Mouse (Mus musculus) intestine, embryonic 15.5 days (tissue): ENCODE data around the gene Cdh8. TPM values are rescaled to one million over a fixed set of nuclear protein-coding genes. Genes with fewer than 3 reads are reported as not detected.

ENCODE experiments used
- ATAC-seq: fragments of 200-750 bp; cut with Nextera tagmentation; 2 replicates; pipeline ENCODE4 v1.8.0; 2017; ENCODE audit warnings: moderate TSS enrichment, moderate library complexity
- H3K27ac ChIP-seq: fragments of 300-500 bp; sonication (generic); 2 replicates; pipeline ENCODE4 v1.5.1; 2015; ENCODE audit warnings: mild to moderate bottlenecking, inconsistent platforms
- H3K27me3 ChIP-seq: fragments of 300-500 bp; sonication (generic); replicated peaks from 2 replicates; pipeline ENCODE4 v1.6.1; 2015; ENCODE audit warnings: inconsistent platforms
- H3K36me3 ChIP-seq: fragments of 300-500 bp; sonication (generic); 2 replicates; pipeline ENCODE4 v1.6.1; 2015; ENCODE audit warnings: inconsistent platforms
- H3K4me1 ChIP-seq: fragments of 300-500 bp; sonication (generic); replicated peaks from 2 replicates; pipeline ENCODE4 v1.6.1; 2015; ENCODE audit warnings: inconsistent platforms
- H3K4me2 ChIP-seq: fragments of 300-500 bp; sonication (generic); replicated peaks from 2 replicates; pipeline ENCODE4 v1.6.1; 2015; ENCODE audit warnings: mild to moderate bottlenecking, inconsistent platforms
- H3K4me3 ChIP-seq: fragments of 300-500 bp; sonication (generic); replicated peaks from 2 replicates; pipeline ENCODE4 v1.5.1; 2015; ENCODE audit warnings: inconsistent platforms
- H3K9ac ChIP-seq: fragments of 300-500 bp; sonication (generic); 2 replicates; pipeline ENCODE4 v1.6.1; 2015; ENCODE audit warnings: inconsistent platforms
- H3K9me3 ChIP-seq: fragments of 300-500 bp; sonication (generic); 2 replicates; pipeline ENCODE4 v1.6.1; 2016; ENCODE audit warnings: inconsistent platforms
- WGBS: fragments of 180-500 bp; shearing (Covaris S2); methylation state at CpG from one replicate; pipeline ENCODE4 v1.1.7; 2015; 5-methylcytosine and 5-hydroxymethylcytosine counted together
- polyA plus RNA-seq: library from polyadenylated mRNA; unstranded; fragments of >200 nt; fragmentation: Nextera tagmentation; extraction: Ambion mirVana; gene quantifications from 2 replicates; pipeline ENCODE4 v1.2.1, GENCODE M21; 2015

The Cdh8 gene
- polyA plus RNA-seq, 1 experiment from 2014 or later, result 1.3 TPM

DNA sequence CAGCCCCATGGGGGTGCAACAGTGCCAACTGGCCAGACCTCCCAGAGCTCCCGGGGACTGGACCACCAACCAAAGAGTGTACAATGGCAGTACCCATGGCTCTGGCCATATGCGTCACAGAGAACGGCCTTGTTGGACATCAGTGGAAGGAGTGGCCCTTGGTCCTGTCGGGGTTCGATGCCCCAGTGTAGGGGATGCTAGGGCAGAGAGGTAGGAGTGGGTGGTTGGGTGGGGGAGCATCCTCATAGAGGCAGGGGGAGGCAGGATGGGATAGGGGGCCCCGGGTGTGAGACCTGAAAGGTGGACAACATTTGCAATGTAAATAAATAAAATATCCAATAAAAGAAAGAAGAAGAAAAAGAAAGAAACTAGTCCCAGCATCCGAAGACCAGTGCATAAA is 47.8 kb downstream of the Cdh8 start:
- 91% methylated on average over 7 of the region's 7 CpGs for WGBS
- H3K4me3 ChIP-seq, result no peak overlapping the region

DNA sequence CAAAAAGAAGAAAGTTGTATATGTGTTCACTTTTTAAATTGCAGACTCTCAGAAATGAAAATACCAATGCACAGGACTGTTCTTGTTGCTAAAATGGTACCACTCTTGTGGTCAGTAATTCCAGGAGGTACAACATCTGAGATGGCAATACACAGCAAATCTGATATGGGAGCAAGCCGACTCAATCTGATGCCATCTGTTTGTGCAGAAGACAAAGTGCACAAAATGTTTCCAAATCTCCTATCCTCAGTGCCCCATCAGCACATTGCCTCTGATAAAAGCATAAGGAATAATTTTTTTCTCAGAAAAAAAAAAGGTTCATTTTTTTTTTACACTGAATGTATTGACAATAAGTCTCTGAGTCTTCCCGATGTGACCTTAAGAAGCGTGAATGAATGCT is 62.3 kb downstream of the Cdh8 start:
- Histone ChIP-seq H3K9ac (no peak overlapping the region), H3K4me3 (no peak overlapping the region), H3K9me3 (no peaks in the 10 kb centered on the region), H3K4me1 (no peaks in the 10 kb centered on the region), H3K36me3 (no peaks in the 10 kb centered on the region), H3K27me3 (no peaks in the 10 kb centered on the region), H3K4me2 (no peak overlapping the region), H3K27ac (no peak overlapping the region)
- no peak for ATAC-seq
- 84% methylated on average over 3 of the region's 3 CpGs for WGBS

More for the DNA sequence above, 47.8 kb downstream of the Cdh8 start:
- Histone ChIP-seq H3K4me1 (no peaks in the 10 kb centered on the region), H3K9ac (no peak overlapping the region), H3K36me3 (no peaks in the 10 kb centered on the region), H3K4me2 (no peak overlapping the region), H3K9me3 (no peaks in the 10 kb centered on the region), H3K27me3 (no peaks in the 10 kb centered on the region), H3K27ac (no peak overlapping the region)
- ATAC-seq, result no peak

DNA sequence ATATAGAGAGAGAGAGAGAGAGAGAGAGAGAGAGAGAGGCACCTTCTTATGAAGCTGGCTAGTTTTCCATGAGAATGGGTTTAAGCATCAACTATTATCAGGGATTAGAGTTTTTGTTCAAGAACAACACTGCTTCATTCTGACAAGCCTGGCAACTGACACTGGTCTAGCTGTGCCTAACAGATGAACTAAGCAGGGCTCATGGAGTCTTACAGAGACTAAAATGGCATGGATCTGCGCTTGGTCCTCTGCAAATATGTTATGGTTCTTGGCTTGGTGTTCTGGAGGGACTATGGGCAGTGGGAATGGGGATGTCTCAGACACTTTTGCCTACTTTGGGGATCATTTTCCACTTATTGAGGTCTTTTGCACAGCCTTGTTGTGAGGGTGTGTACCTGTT is 63.0 kb downstream of the Cdh8 start:
- H3K9ac ChIP-seq, result no peak overlapping the region
- H3K4me1 ChIP-seq, result no peaks in the 10 kb centered on the region
- H3K9me3 ChIP-seq, result no peaks in the 10 kb centered on the region
- H3K27ac ChIP-seq, result no peak overlapping the region
- H3K4me3 ChIP-seq, result no peak overlapping the region
- H3K4me2 ChIP-seq, result no peak overlapping the region
- no peaks in the 10 kb centered on the region for H3K27me3 ChIP-seq
- no peaks in the 10 kb centered on the region for H3K36me3 ChIP-seq
- 81% methylated on average over 1 of the region's 1 CpGs for WGBS
- ATAC-seq, result no peak

DNA sequence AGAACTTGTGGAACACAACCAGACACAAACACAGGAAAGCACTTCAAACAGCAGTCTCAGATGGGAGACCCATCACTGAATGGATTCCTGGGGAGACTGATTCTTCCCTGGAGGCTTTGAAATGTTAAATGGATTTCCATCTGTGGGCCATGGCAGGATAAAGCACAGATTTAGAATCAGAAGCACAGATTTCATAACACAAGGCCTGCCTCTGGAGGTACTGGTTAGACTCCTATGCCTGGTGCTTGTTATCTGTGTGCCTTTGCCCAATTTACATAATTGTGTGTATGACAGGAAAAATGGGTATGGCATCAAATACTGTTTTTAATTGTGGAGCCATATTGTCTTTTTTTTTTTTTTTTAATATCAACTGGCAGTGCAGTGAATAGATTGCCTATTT is 66.8 kb downstream of the Cdh8 start:
- no peak for ATAC-seq
- Histone ChIP-seq H3K4me1 (no peaks in the 10 kb centered on the region), H3K9me3 (no peaks in the 10 kb centered on the region), H3K27ac (no peak overlapping the region), H3K4me2 (no peak overlapping the region), H3K4me3 (no peak overlapping the region), H3K27me3 (no peaks in the 10 kb centered on the region), H3K9ac (no peak overlapping the region), H3K36me3 (no peaks in the 10 kb centered on the region)

DNA sequence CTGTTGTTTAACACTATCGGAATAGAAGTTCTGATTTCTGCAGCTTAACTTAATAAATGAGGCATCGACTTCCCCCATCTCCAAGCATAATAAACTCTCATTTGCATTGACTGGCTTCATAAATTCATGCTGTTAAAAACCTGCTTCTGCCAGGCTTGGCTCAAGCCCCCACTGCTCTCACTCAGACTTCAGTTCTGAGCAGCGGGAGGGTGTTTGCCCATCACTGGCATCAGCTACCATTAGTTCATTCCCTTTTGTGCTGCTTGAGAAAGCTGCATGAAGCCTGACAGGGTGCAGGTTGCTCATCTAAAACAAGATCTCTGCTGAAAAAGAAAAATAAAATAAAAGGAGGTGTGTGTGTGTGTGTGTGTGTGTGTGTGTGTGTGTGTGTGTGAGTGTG is 67.7 kb downstream of the Cdh8 start:
- no peak overlapping the region for H3K4me2 ChIP-seq
- H3K4me1 ChIP-seq, result no peaks in the 10 kb centered on the region
- H3K9me3 ChIP-seq, result no peaks in the 10 kb centered on the region
- no peak for ATAC-seq
- no peak overlapping the region for H3K4me3 ChIP-seq
- H3K27ac ChIP-seq, result no peak overlapping the region
- H3K36me3 ChIP-seq, result no peaks in the 10 kb centered on the region
- H3K9ac ChIP-seq, result no peak overlapping the region
- H3K27me3 ChIP-seq, result no peaks in the 10 kb centered on the region
- WGBS, result 80% methylated on average over 3 of the region's 3 CpGs

DNA sequence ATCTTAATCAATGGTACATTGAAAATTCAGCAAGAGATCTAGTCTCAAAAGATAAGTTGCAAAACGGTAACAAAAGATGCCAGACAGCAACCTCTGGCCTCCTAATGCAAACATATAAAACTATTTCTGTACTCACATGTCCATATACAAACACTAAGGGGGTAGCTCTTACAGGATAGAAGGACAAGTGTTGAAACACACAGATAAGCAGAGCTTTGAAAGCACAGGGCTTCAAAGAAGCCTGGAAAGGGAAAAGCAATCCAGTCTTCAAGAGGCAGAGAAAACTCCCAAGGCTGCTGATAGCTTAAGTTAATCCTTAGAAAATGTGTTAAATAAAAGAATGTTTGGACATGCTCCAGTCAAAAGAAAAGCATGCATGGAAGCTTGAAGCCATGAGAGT is 77.0 kb downstream of the Cdh8 start:
- H3K4me1 ChIP-seq, result no peaks in the 10 kb centered on the region
- H3K4me2 ChIP-seq, result no peak overlapping the region
- ATAC-seq, result no peak
- H3K27ac ChIP-seq, result no peak overlapping the region
- no peak overlapping the region for H3K4me3 ChIP-seq
- no peaks in the 10 kb centered on the region for H3K9me3 ChIP-seq
- 36% methylated on average over 1 of the region's 1 CpGs for WGBS
- no peaks in the 10 kb centered on the region for H3K27me3 ChIP-seq
- no peak overlapping the region for H3K9ac ChIP-seq
- no peaks in the 10 kb centered on the region for H3K36me3 ChIP-seq

DNA sequence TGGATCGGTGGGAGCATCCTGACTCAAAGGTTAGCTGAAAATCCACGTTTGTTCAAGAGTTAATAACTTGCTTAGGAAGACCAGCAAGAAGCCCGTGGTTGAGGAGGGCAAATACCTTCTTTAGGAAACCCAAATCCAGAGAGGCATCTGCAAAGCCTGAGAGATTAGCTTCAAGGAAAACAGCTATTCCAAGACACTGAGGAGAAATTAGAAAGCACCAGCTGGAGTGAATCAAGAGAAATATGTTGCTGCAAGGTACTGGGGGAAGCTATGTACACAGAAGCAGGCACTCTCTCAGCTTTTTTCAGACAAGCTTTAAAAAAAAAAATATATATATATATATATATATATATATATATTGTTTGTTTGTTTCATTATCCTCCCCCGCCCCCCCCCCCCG is 88.7 kb downstream of the Cdh8 start:
- WGBS, result 65% methylated on average over 5 of the region's 5 CpGs
- no peak overlapping the region for H3K9ac ChIP-seq
- H3K4me1 ChIP-seq, result no peaks in the 10 kb centered on the region
- no peak overlapping the region for H3K4me3 ChIP-seq
- no peaks in the 10 kb centered on the region for H3K36me3 ChIP-seq
- H3K9me3 ChIP-seq, result no peaks in the 10 kb centered on the region
- ATAC-seq, result no peak
- H3K27ac ChIP-seq, result no peak overlapping the region
- no peak overlapping the region for H3K4me2 ChIP-seq
- H3K27me3 ChIP-seq, result no peaks in the 10 kb centered on the region

DNA sequence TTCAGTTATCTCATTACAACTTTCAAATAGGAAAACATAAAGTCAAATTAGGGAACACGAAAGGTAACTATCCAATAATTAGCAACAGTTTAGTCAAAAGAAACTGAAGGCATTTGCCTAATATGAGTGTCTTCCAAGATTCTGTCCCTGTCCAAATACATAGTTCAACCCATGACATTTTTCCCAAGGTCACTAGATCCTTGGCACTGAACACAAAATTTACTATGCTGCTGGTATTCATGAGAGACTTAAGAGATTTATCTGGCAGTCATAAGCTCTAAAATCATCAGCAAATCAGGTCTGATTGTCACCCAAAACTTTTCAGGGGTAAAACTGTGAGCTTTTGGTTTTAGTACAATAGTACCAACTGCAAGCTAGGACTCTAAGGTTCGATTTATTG is 101.7 kb downstream of the Cdh8 start:
- no peaks in the 10 kb centered on the region for H3K4me1 ChIP-seq
- no peaks in the 10 kb centered on the region for H3K9me3 ChIP-seq
- H3K4me2 ChIP-seq, result no peak overlapping the region
- H3K27me3 ChIP-seq, result no peaks in the 10 kb centered on the region
- H3K4me3 ChIP-seq, result no peak overlapping the region
- H3K27ac ChIP-seq, result no peak overlapping the region
- 67% methylated on average over 2 of the region's 2 CpGs for WGBS
- H3K36me3 ChIP-seq, result no peaks in the 10 kb centered on the region
- H3K9ac ChIP-seq, result no peak overlapping the region
- ATAC-seq, result no peak

DNA sequence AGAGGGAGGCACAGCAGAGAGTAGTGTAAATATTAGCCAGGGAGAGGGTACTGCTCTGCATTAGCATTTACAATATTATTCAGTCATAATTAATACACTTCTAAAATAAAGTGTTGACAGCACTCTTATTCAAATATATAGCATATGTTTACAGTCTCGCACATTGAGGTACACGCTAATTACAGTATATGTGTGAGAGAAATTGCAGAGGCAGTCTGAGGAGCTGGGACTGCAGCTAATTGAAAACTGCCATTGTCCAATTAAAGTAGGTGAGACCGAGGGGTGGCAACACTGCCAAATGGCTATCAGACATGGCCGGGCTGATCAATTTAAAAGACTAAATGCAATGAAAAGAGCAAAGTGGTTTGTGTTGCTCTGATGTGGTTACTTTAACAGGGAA is 112.1 kb downstream of the Cdh8 start:
- WGBS, result 86% methylated on average over 4 of the region's 4 CpGs
- Histone ChIP-seq H3K4me1 (no peaks in the 10 kb centered on the region), H3K9ac (no peak overlapping the region), H3K4me2 (no peak overlapping the region), H3K27ac (no peak overlapping the region), H3K4me3 (no peak overlapping the region), H3K36me3 (no peaks in the 10 kb centered on the region), H3K9me3 (no peaks in the 10 kb centered on the region), H3K27me3 (no peaks in the 10 kb centered on the region)
- no peak for ATAC-seq

DNA sequence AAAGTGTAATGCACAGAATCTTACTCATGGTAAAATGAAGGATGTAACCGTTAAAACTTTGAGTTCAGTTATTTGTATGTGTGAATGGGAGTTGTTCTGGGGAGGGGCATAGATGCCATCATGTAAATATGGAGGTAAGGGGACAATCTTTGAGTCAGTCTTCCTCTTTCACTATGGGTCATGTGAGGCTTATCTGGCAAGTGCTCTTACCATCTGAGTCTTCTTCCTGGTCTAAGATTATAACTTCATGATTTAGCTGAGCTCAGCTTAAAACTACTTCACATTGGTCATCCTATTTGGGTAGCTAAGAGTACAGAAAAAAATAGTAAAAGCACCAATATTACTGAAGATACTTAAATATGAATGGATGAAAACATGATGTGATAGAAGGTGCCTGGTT is 126.1 kb downstream of the Cdh8 start:
- H3K36me3 ChIP-seq, result no peaks in the 10 kb centered on the region
- no peak overlapping the region for H3K9ac ChIP-seq
- 89% methylated on average over 1 of the region's 1 CpGs for WGBS
- no peak overlapping the region for H3K4me3 ChIP-seq
- no peak overlapping the region for H3K4me2 ChIP-seq
- H3K27ac ChIP-seq, result no peak overlapping the region
- H3K9me3 ChIP-seq, result no peaks in the 10 kb centered on the region
- H3K27me3 ChIP-seq, result no peaks in the 10 kb centered on the region
- no peaks in the 10 kb centered on the region for H3K4me1 ChIP-seq
- ATAC-seq, result no peak

DNA sequence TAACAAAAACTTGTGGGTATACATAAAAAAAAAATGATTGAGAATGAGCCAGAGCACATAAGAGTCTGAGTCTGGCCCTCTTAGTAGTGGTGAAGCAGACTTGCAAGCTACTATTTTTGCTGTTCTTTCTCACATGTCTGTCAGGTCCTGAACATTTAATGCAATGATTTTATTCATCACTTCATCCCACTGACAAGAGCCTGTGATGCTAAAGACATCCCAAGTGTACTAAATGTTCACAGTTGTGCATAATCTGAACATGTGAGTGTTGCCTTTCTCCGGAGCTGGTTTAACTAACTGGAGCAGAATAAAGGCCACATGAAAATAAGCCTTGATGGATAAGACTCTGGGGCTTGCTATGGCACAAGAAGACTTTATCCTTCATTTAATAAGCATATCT is 131.2 kb downstream of the Cdh8 start:
- Histone ChIP-seq H3K9ac (no peak overlapping the region), H3K4me3 (no peak overlapping the region), H3K36me3 (no peaks in the 10 kb centered on the region), H3K27ac (no peak overlapping the region), H3K27me3 (no peaks in the 10 kb centered on the region), H3K4me1 (no peaks in the 10 kb centered on the region), H3K4me2 (no peak overlapping the region), H3K9me3 (no peaks in the 10 kb centered on the region)
- no peak for ATAC-seq
- 93% methylated on average over 1 of the region's 1 CpGs for WGBS

DNA sequence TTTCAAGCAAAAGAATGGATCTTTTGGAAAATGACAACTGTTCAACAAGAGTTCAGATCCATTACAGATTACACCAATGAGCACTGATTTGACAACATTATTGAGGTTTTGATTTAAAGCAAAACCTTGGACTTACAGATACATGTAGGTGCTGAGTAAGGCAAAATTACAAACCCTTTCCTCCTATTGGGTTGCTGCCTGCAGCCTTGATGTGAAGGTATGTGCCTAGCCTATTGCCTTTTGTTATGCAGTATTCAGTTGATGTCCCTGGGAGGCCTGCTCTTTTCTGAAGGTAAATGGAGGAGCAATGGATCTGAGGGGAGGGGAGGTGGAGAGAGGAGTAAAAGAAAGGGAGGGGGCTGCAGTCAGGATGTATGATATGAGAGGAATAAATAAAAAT is 135.9 kb downstream of the Cdh8 start:
- no peaks in the 10 kb centered on the region for H3K4me1 ChIP-seq
- ATAC-seq, result no peak
- H3K4me2 ChIP-seq, result no peak overlapping the region
- no peaks in the 10 kb centered on the region for H3K36me3 ChIP-seq
- no peak overlapping the region for H3K27ac ChIP-seq
- no peaks in the 10 kb centered on the region for H3K27me3 ChIP-seq
- H3K4me3 ChIP-seq, result no peak overlapping the region
- H3K9ac ChIP-seq, result no peak overlapping the region
- H3K9me3 ChIP-seq, result no peaks in the 10 kb centered on the region

DNA sequence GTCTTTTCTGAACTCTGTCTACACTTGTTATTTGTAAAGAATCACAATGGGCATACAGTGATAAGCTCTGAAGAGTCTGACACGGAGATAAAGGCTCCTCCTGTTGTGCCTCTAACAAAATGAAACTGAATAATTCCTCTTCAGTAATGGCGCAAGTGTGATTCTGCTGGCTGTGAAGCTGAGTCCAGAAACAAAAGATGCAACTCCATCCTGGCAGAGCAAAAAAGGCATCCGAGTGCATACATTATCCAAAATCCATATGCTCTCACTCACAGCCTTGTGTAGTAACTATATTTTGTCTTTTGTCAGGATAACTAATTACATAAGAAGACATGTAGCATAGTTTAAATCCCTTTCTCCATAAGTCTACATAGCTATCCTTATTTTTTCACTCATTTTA is 149.1 kb downstream of the Cdh8 start:
- Histone ChIP-seq H3K27ac (no peak overlapping the region), H3K4me1 (no peaks in the 10 kb centered on the region), H3K4me2 (no peak overlapping the region), H3K27me3 (no peaks in the 10 kb centered on the region), H3K4me3 (no peak overlapping the region), H3K36me3 (no peaks in the 10 kb centered on the region), H3K9ac (no peak overlapping the region), H3K9me3 (no peaks in the 10 kb centered on the region)
- 70% methylated on average over 3 of the region's 3 CpGs for WGBS
- ATAC-seq, result no peak

DNA sequence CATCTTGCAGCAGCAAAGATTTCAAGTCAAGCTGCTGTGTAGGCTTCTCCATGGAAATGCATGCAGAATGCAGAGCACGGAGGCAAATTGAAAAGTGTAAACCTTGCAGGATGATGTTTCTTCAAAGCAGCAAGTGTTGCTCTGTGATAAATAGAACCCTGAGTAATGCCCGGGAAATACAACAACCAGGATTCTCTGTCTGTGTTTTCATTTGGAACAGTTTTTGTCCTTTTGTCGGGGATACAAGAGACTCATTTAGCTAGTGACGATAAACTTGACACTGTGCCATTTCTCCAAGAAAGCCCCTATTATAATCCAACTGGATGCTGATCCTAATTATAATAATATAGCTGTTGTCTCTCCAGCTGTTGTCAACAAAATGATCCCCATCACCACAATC is 181.9 kb downstream of the Cdh8 start:
- Histone ChIP-seq H3K9ac (no peak overlapping the region), H3K4me3 (no peak overlapping the region), H3K27ac (no peak overlapping the region), H3K27me3 (no peaks in the 10 kb centered on the region), H3K4me1 (no peaks in the 10 kb centered on the region), H3K9me3 (no peaks in the 10 kb centered on the region), H3K4me2 (no peak overlapping the region), H3K36me3 (no peaks in the 10 kb centered on the region)
- WGBS, result 80% methylated on average over 4 of the region's 4 CpGs
- ATAC-seq, result no peak
